Mouse (Mus musculus) limb, embryonic 14.5 days (tissue): ENCODE measurements around the gene Fam205a1. TPM values are rescaled to one million over a fixed set of nuclear protein-coding genes. Genes with fewer than 3 reads are reported as not detected.

ENCODE experiments used
- ATAC-seq: fragments of 200-750 bp; cut with Nextera tagmentation; 2 replicates; pipeline ENCODE4 v1.8.0; 2017; ENCODE audit warnings: low read depth, moderate number of reproducible peaks, moderate TSS enrichment; ENCODE audit not compliant: low FRiP score
- DNase-seq: peaks from one replicate; pipeline ENCODE4 v3.0.0-alpha.2; 2015; ENCODE audit warnings: low spot score
- H3K27ac ChIP-seq: fragments of 300-500 bp; sonication (generic); replicated peaks from 2 replicates; pipeline ENCODE4 v1.5.1; 2014; ENCODE audit warnings: low read depth, mild to moderate bottlenecking, low read length, moderate library complexity, mixed read lengths
- H3K27me3 ChIP-seq: fragments of 300-500 bp; sonication (generic); 2 replicates; pipeline ENCODE4 v1.6.1; 2014; ENCODE audit warnings: low read length, mixed read lengths; ENCODE audit not compliant: control insufficient read depth, insufficient read depth
- H3K36me3 ChIP-seq: fragments of 300-500 bp; sonication (generic); 2 replicates; pipeline ENCODE4 v1.6.1; 2014; ENCODE audit warnings: mild to moderate bottlenecking, low read length, moderate library complexity, mixed read lengths; ENCODE audit not compliant: control insufficient read depth, insufficient read depth
- H3K4me1 ChIP-seq: fragments of 300-500 bp; sonication (generic); 2 replicates; pipeline ENCODE4 v1.6.1; 2014; ENCODE audit warnings: antibody characterized with exemption, low read length, mixed read lengths; ENCODE audit not compliant: control insufficient read depth, insufficient read depth
- H3K4me2 ChIP-seq: fragments of 300-500 bp; sonication (generic); replicated peaks from 2 replicates; pipeline ENCODE4 v1.6.1; 2014; ENCODE audit warnings: low read depth, mild to moderate bottlenecking, low read length, moderate library complexity; ENCODE audit not compliant: severe bottlenecking
- H3K4me3 ChIP-seq: fragments of 300-500 bp; sonication (generic); replicated peaks from 2 replicates; pipeline ENCODE4 v1.5.1; 2014; ENCODE audit warnings: low read length
- H3K9ac ChIP-seq: fragments of 300-500 bp; sonication (generic); 2 replicates; pipeline ENCODE4 v1.6.1; 2014; ENCODE audit warnings: mild to moderate bottlenecking, low read depth, low read length, moderate library complexity; ENCODE audit not compliant: severe bottlenecking
- H3K9me3 ChIP-seq: fragments of 300-500 bp; sonication (generic); 2 replicates; pipeline ENCODE4 v1.6.1; 2016; ENCODE audit warnings: low read length; ENCODE audit not compliant: control insufficient read depth
- POLR2A ChIP-seq: fragments of 200-500 bp; IDR thresholded peaks from 2 replicates; pipeline ENCODE4 v1.8.0; 2012; ENCODE audit warnings: inconsistent platforms, mild to moderate bottlenecking, moderate library complexity, borderline replicate concordance; ENCODE audit not compliant: insufficient read depth, insufficient read length; ENCODE audit errors: extremely low read depth
- WGBS: fragments of 180-500 bp; shearing (Covaris S2); extraction: QIAGEN DNeasy Blood & Tissue Kit; methylation state at CpG from one replicate; pipeline ENCODE4 v1.1.7; 2014; 5-methylcytosine and 5-hydroxymethylcytosine counted together
- polyA plus RNA-seq, 2 experiments: library from polyadenylated mRNA; depleted of rRNA in 1 of 2; stranded (reverse) in 1 of 2; unstranded in 1 of 2; fragments of >200 nt; fragmentation: Nextera tagmentation in 1 of 2; extraction: Ambion mirVana in 1 of 2; gene quantifications; 2 replicates each; pipeline versions ENCODE4 v1.2.1 to v1.2.3; 2012 to 2014

Fam205a1 gene
- polyA plus RNA-seq, 2 experiments, result 0.06 TPM; not detected in 1

GRCm38 (mm10) chr4:42891176-42891575 is 37.5 kb upstream of the Fam205a1 start:
- Histone ChIP-seq H3K27ac (no peak overlapping the region), H3K27me3 (no peaks in the 10 kb centered on the region), H3K4me1 (no peaks in the 10 kb centered on the region), H3K36me3 (no peaks in the 10 kb centered on the region), H3K9ac (no peak overlapping the region), H3K4me2 (no peak overlapping the region), H3K4me3 (no peak overlapping the region), H3K9me3 (no peaks in the 10 kb centered on the region)
- ATAC-seq (no peak), DNase-seq (no peak)
- TF ChIP-seq POLR2A, result no peak
- 59% methylated on average over 7 of the region's 7 CpGs for WGBS

- Histone ChIP-seq H3K27ac (no peak overlapping the region), H3K36me3 (no peaks in the 10 kb centered on the region), H3K9ac (no peak overlapping the region), H3K4me1 (no peaks in the 10 kb centered on the region), H3K9me3 (no peaks in the 10 kb centered on the region), H3K4me2 (no peak overlapping the region), H3K4me3 (no peak overlapping the region), H3K27me3 (no peaks in the 10 kb centered on the region)
- ATAC-seq, result no peak
- 93% methylated on average over 6 of the region's 6 CpGs for WGBS
- TF ChIP-seq POLR2A, result no peak
- no peak for DNase-seq
These were observed 35.1 kb upstream of the Fam205a1 start for GRCm38 (mm10) chr4:42888806-42889205.

GRCm38 (mm10) chr4:42886926-42887325 is 33.2 kb upstream of the Fam205a1 start:
- no peaks in the 10 kb centered on the region for H3K9me3 ChIP-seq
- H3K27ac ChIP-seq, result no peak overlapping the region
- DNase-seq (no peak), ATAC-seq (no peak)
- TF ChIP-seq POLR2A, result no peak
- no peak overlapping the region for H3K4me2 ChIP-seq
- no peaks in the 10 kb centered on the region for H3K36me3 ChIP-seq
- H3K4me3 ChIP-seq, result no peak overlapping the region
- H3K9ac ChIP-seq, result no peak overlapping the region
- H3K27me3 ChIP-seq, result no peaks in the 10 kb centered on the region
- WGBS, result 88% methylated on average over 6 of the region's 6 CpGs
- no peaks in the 10 kb centered on the region for H3K4me1 ChIP-seq

- no peak for DNase-seq
- H3K4me3 ChIP-seq, result no peak overlapping the region
- H3K36me3 ChIP-seq, result no peaks in the 10 kb centered on the region
- H3K9me3 ChIP-seq, result no peaks in the 10 kb centered on the region
- TF ChIP-seq POLR2A, result no peak
- WGBS, result 47% methylated on average over 1 of the region's 1 CpGs
- ATAC-seq, result no peak
- no peaks in the 10 kb centered on the region for H3K27me3 ChIP-seq
- H3K4me2 ChIP-seq, result no peak overlapping the region
- no peaks in the 10 kb centered on the region for H3K4me1 ChIP-seq
- H3K9ac ChIP-seq, result no peak overlapping the region
- H3K27ac ChIP-seq, result no peak overlapping the region
These were observed 26.9 kb upstream of the Fam205a1 start for GRCm38 (mm10) chr4:42880677-42880948.

- no peak overlapping the region for H3K9ac ChIP-seq
- DNase-seq (no peak), ATAC-seq (no peak)
- TF ChIP-seq POLR2A, result no peak
- WGBS, result 74% methylated on average over 16 of the region's 16 CpGs
- no peaks in the 10 kb centered on the region for H3K4me1 ChIP-seq
- H3K36me3 ChIP-seq, result no peaks in the 10 kb centered on the region
- H3K27me3 ChIP-seq, result no peaks in the 10 kb centered on the region
- H3K4me2 ChIP-seq, result no peak overlapping the region
- no peaks in the 10 kb centered on the region for H3K9me3 ChIP-seq
- H3K27ac ChIP-seq, result no peak overlapping the region
- no peak overlapping the region for H3K4me3 ChIP-seq
These were observed 26.4 kb upstream of the Fam205a1 start for GRCm38 (mm10) chr4:42879829-42880676.
